Mouse (Mus musculus) Patski (cell line): ENCODE data around the gene R3hcc1l. TPM values are rescaled to one million over a fixed set of nuclear protein-coding genes. Genes with fewer than 3 reads are reported as not detected.

Experiments
- ATAC-seq: fragments of 100-300 bp; one replicate; pipeline ENCODE4 v1.8.0; 2021
- CTCF ChIA-PET: fragments of 350-600 bp; sonication (Branson Sonifier 250); formaldehyde crosslinking; loops from one replicate; lab custom pipeline; 2022; ENCODE audit warnings: inconsistent platforms; lab: Charles Lee
- POLR2A ChIA-PET: fragments of 350-600 bp; sonication (Branson Sonifier 250); formaldehyde crosslinking; loops from one replicate; lab custom pipeline; 2022; ENCODE audit warnings: antibody characterized with exemption, inconsistent platforms; lab: Charles Lee
- DNase-seq: peaks from one replicate; pipeline ENCODE4 v3.0.0-alpha.2; 2011; ENCODE audit warnings: low read depth, low spot score
- H3K27me3 ChIP-seq: fragments of 371-371 bp; one replicate; pipeline ENCODE4 v1.5.1; 2021
- CTCF ChIP-seq: fragments of 100-300 bp; IDR thresholded peaks from one replicate; pipeline ENCODE4 v1.5.1; 2021
- in situ Hi-C: fragments of 300-500 bp; cut with MboI; formaldehyde crosslinking; loops from 3 replicates; pipeline ENCODE4 v1.11.1; 2018; ENCODE audit warnings: low pct_unique_long_range_greater_than_20kb, mixed read lengths
- polyA plus RNA-seq: library from polyadenylated mRNA; unstranded; gene quantifications from one replicate; pipeline ENCODE4 v1.2.3, GENCODE M21; 2021

R3hcc1l gene
- polyA plus RNA-seq, 1 experiment from 2014 or later, result 28.6 TPM

DNA sequence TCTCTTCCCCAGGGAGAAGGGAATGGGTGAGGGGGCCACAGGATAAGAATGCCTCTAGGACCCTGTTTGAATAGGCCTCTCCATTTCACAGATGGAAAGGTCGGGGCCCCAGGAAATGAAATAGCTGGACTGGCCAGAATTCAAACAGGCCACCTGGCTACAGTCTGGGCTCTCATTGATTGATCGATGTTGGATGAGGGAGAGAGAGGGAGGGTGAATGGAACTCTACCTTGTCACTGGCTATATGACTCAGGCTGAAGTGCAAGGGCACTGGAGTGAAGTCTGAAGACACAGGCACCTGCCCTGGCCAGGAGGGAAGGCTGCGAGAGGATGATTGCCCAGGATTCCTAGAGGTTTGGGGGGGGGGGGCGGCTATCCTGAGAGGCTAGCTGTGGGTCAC, 93.2 kb downstream of the R3hcc1l start:
- CTCF ChIA-PET, result interaction anchor here (1.5 kb wide), 1 partner anchor 11 kb away, joined by 3 read pairs; no protein-coding TSS in a partner anchor
- H3K27me3 ChIP-seq, result no peaks in the 10 kb centered on the region
- DNase-seq, result no peak
- TF ChIP-seq CTCF, result no peak
- POLR2A ChIA-PET, result interaction anchor here (0.8 kb wide), 1 partner anchor 48 kb away, joined by 4 read pairs; no protein-coding TSS in a partner anchor
- no peak for ATAC-seq
- in situ Hi-C loops, result no loop called here

DNA sequence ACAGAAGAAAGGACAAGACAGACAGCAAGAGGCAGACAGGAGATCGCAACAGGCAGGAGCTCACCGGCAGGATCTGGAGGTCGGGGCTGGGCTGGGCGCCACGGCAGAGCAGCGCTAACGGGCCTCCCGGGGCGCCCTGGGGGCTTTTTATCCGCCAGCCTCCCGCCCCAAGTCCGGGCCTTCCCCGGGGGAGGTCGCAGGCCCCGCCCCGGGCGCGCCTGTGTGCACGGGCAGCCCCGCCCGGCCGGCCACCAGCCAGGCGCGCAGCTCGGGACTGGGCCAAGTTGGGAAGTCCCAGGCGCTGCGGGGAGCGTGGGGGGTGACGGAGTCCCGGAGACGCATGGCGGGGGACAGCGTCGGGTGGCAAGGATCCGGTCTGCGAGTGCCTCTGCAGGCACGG, 94.1 kb downstream of the R3hcc1l start, which contains the start of gene Loxl4:
Gene Loxl4, minus strand, starts transcription at position 160 of the 400 bp plus-strand sequence.
- CTCF ChIA-PET, result no interaction called here
- POLR2A ChIA-PET, result interaction anchor here (0.8 to 1.7 kb wide), 2 partner anchors 14 to 47 kb away, joined by 4 to 5 read pairs; no protein-coding TSS in a partner anchor
- TF ChIP-seq CTCF, result no peak
- ATAC-seq, result no peak
- DNase-seq, result no peak
- in situ Hi-C loops, result no loop called here
- H3K27me3 ChIP-seq, result no peaks in the 10 kb centered on the region

- TF ChIP-seq CTCF, result no peak
- in situ Hi-C loops, result no loop called here
- CTCF ChIA-PET, result no interaction called here
- ATAC-seq, result no peak
- POLR2A ChIA-PET, result interaction anchor here (1.7 kb wide), 1 partner anchor 14 kb away, joined by 5 read pairs; no protein-coding TSS in a partner anchor
- H3K27me3 ChIP-seq, result no peaks in the 10 kb centered on the region
- no peak for DNase-seq
Observed at GRCm38 (mm10) chr19:42613116-42613515, 94.6 kb downstream of the R3hcc1l start.

GRCm38 (mm10) chr19:42613647-42614225, 95.2 kb downstream of the R3hcc1l start:
- ChIA-PET POLR2A (interaction anchor here (1.7 kb wide), 1 partner anchor 13 kb away, joined by 5 read pairs; no protein-coding TSS in a partner anchor), CTCF (no interaction called here)
- no peak for TF ChIP-seq CTCF
- peak; percentile 70 for ATAC-seq
- no peak for DNase-seq
- H3K27me3 ChIP-seq, result no peaks in the 10 kb centered on the region
- in situ Hi-C loops, result no loop called here

DNA sequence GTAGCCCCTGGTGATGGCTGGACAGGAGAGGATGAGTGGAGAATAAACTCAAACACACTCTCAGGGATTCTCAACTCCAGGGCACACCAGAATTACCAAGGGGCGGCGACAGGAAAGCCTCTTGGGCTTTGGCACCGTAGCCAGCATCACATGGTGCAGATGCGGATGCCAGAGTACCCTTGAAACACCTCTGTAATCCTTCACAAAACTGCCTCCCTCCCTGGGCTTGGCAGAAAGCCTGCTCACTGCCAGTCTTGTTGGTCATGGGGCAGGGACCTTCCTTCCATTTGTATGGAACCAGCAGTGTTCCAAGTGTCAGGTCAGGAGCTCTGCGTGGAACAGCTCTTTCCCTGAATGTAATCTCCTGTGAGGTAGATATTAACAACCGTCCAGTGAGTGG, 109.5 kb downstream of the R3hcc1l start:
- in situ Hi-C loops, result no loop called here
- POLR2A ChIA-PET, result no interaction called here
- no peaks in the 10 kb centered on the region for H3K27me3 ChIP-seq
- DNase-seq, result peak; percentile 66
- peak; percentile 46 for ATAC-seq
- CTCF ChIA-PET, result interaction anchor here (1.3 kb wide), 1 partner anchor 10 kb away, joined by 4 read pairs; no protein-coding TSS in a partner anchor
- no peak for TF ChIP-seq CTCF

GRCm38 (mm10) chr19:42631541-42631961, 113.0 kb downstream of the R3hcc1l start:
- peaks cover 7% of the 10 kb centered on the region for H3K27me3 ChIP-seq
- in situ Hi-C loops, result no loop called here
- DNase-seq (peak; percentile 37), ATAC-seq (peak; percentile 77)
- ChIA-PET CTCF (interaction anchor here (1.0 to 1.4 kb wide), 2 partner anchors 22 to 49 kb away, joined by 4 to 5 read pairs; no protein-coding TSS in a partner anchor), POLR2A (interaction anchor here (0.6 to 1.5 kb wide), 4 partner anchors 15 to 314 kb away, joined by 3 to 5 read pairs (median 4); no protein-coding TSS in a partner anchor)
- TF ChIP-seq CTCF, result no peak

- H3K27me3 ChIP-seq, result peaks cover 7% of the 10 kb centered on the region
- DNase-seq (no peak), ATAC-seq (no peak)
- CTCF ChIA-PET, result interaction anchor here (1.0 to 1.4 kb wide), 2 partner anchors 22 to 49 kb away, joined by 4 to 5 read pairs; no protein-coding TSS in a partner anchor
- POLR2A ChIA-PET, result interaction anchor here (1.0 to 1.5 kb wide), 3 partner anchors 15 to 315 kb away, joined by 3 to 4 read pairs (median 3); no protein-coding TSS in a partner anchor
- no peak for TF ChIP-seq CTCF
- in situ Hi-C loops, result no loop called here
Observed at GRCm38 (mm10) chr19:42632301-42632700, 113.7 kb downstream of the R3hcc1l start.

- TF ChIP-seq CTCF, result no peak
- ChIA-PET CTCF (interaction anchor here (0.8 to 1.4 kb wide), 4 partner anchors 9 to 51 kb away, joined by 3 read pairs; no protein-coding TSS in a partner anchor), POLR2A (no interaction called here)
- ATAC-seq (no peak), DNase-seq (no peak)
- H3K27me3 ChIP-seq, result peaks cover 7% of the 10 kb centered on the region
- in situ Hi-C loops, result no loop called here
Observed at GRCm38 (mm10) chr19:42633650-42634049, 115.1 kb downstream of the R3hcc1l start.

- no peak for TF ChIP-seq CTCF
- ChIA-PET CTCF (interaction anchor here (1.0 kb wide), 1 partner anchor 49 kb away, joined by 3 read pairs; no protein-coding TSS in a partner anchor), POLR2A (no interaction called here)
- in situ Hi-C loops, result no loop called here
- DNase-seq (no peak), ATAC-seq (no peak)
- peaks cover 7% of the 10 kb centered on the region for H3K27me3 ChIP-seq
Observed at GRCm38 (mm10) chr19:42636631-42637030, 118.1 kb downstream of the R3hcc1l start.

- in situ Hi-C loops, result no loop called here
- H3K27me3 ChIP-seq, result peaks cover 7% of the 10 kb centered on the region
- ATAC-seq (no peak), DNase-seq (no peak)
- ChIA-PET CTCF (interaction anchor here (0.8 to 1.8 kb wide), 6 partner anchors 10 to 151 kb away, joined by 3 to 7 read pairs (median 4); no protein-coding TSS in a partner anchor), POLR2A (interaction anchor here (0.8 kb wide), 1 partner anchor 16 kb away, joined by 4 read pairs; no protein-coding TSS in a partner anchor)
- TF ChIP-seq CTCF, result no peak
Observed at GRCm38 (mm10) chr19:42638604-42639481, 120.3 kb downstream of the R3hcc1l start.
